Mouse (Mus musculus) monocyte, adult 5-6 weeks (primary cell): ENCODE data around the gene Olfr26. TPM values are rescaled to one million over a fixed set of nuclear protein-coding genes. Genes with fewer than 3 reads are reported as not detected.
"Not testable (repeated sequence)": the region's sequence is repeated elsewhere in the genome, so short reads cannot be mapped to it uniquely, and the experiment has no call there.

Experiments
- ATAC-seq: fragments of 153-309, 156-312 bp; replicated peaks from 2 replicates; pipeline ENCODE4 v1.8.0; 2017; ENCODE audit warnings: mild to moderate bottlenecking; ENCODE audit not compliant: low TSS enrichment, insufficient number of reproducible peaks, severe bottlenecking, poor library complexity, low FRiP score
- total RNA-seq: library from RNA; stranded (forward); fragments of 200-1000, 200-491, 200-594 nt; gene quantifications from 3 replicates; pipeline ENCODE4 v1.2.3, GENCODE M21; 2017

Gene Olfr26
- total RNA-seq, result not detected in 3 replicates

DNA sequence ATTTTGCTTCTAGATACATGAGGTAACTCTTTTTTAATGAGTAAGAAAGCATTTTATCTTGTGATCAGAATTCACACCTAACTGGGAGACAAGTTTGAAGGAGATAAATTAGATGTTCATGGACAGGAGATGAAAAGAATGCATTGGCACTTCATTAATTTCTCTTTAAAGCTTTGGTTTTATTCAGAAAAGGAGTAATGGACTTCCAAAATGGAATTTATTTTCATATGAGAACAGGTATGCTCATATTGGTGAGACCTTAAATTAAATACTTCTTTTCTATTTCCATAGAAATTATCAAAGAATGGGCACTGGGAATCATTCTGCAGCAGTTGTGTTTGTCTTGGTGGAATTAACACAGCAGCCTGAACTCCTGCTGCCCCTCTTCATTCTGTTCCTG lies at the start of gene Olfr26:
TSS of gene Olfr26 (plus strand) at position 301 of the 400 bp plus-strand sequence.
- ATAC-seq, result no peak

DNA sequence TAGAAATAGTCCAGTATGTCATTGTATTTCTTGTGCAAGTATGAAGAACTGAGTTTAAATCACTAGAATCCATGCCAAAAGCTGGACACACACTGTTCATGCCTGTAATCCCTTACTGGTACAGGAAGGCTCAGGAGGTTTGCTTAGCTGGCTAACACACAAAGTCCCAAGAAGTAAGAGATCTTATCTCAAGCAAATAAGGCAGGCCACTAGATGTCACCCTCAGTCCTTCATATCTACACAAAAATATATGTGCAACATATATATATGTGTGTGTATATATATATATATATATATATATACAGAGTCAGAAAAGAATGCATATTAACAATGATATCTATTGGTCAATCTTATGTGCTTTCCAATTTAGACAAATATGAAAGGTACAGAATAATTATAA lies 49.2 kb upstream of the Olfr26 start:
- no peak for ATAC-seq

DNA sequence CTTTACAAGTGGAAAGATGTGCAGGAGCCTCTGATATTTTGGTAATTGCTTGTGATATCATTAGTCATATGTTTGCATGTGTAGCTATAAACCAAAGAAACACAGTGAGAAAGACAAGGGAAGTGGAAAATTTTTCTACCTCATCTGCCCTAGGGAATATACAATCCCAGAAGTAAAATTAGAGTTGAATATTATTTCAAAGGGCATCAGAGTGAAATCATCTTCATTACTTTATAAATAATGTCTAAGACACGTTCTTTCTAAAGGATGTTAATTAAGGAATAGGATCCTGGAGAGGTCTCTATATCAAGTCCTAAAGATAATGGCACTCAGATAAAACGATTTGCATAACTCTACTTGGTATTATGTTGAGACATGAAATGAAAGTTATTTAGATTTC lies 40.5 kb upstream of the Olfr26 start, which contains the start of gene Olfr922:
TSS of gene Olfr922 (plus strand) at position 301 of the 400 bp plus-strand sequence.
- ATAC-seq, result no peak

DNA sequence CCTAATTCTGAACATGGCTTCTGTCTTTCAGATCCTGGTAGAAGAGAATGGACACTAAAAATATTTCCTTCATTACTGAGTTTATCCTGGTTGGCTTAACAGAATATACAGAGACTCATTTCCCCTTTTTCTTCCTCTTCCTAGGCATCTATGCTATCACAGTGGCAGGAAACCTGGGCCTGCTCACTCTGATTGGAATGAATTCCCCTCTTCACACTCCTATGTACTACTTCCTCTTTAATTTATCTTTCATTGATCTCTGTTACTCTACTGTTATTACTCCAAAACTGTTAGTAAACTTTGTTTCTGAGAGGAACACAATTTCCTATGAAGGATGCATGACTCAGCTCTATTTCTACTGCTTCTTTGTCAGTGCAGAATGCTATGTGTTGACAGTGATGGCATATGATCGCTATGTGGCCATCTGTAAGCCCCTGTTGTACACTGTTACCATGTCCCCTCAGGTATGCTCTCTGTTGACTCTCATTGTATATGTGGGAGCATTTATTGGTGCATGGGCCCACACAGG lies 39.3 kb upstream of the Olfr26 start:
- no peak for ATAC-seq

DNA sequence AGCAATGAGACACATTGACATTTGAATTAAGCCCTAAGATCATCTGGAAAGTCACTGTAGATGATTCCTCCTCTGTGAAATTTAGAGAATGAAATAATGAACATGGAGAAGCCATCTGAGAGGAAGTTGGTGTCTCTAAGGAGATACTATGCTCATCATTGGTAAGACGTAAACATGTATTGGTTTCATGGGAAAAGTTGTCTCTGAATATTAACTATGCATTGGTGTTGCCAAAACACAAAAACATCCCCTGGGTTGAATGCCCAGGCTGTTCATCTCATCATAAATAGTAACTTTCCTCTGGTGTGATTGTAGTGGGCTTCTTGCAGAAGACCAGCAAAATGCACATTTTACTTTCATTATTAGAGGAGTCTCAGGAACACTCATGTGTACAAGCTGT lies 28.6 kb upstream of the Olfr26 start, which contains the start of gene Olfr923:
TSS of gene Olfr923 (plus strand) at position 301 of the 400 bp plus-strand sequence.
- no peak for ATAC-seq

DNA sequence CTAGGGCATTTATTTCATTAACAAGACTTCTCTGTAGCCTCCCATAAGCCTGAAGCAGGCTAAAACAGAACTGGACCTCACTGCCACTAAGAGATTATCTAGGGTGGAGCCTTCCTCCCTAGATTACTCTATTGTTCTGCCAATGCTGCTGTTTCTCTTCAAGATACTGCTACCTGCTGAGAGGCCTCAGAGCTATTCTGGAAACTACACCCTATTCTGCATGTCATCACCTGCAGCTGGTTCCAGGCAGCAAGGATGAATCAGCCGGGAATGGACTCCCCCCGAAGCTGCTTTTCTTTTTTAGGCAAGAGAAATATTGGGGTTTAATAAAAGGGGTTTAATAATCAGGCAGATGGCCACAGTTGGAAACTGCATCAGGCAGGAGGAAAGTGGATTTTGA lies 21.8 kb upstream of the Olfr26 start:
- ATAC-seq, result no peak

DNA sequence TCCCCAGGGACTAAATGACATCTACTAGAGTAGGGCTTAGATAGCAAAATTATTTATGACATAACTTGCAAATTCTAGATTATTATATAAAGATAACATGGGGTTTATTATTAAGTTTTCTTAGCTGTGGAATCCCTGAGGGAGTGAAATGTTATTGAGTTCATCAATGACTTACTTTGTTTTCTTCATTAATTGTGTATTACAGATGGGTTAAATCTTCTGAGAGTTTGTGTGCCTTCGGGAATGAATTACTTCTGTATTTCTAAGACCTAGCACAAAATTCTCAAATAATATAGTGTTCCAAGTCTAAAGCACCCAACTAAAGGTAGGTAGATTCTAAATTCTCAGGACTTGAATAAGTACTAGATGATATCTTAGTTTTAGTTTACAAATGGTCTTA lies 10.7 kb upstream of the Olfr26 start, which contains the start of gene Olfr924:
TSS of gene Olfr924 (plus strand) at position 301 of the 400 bp plus-strand sequence.
- ATAC-seq, result no peak

DNA sequence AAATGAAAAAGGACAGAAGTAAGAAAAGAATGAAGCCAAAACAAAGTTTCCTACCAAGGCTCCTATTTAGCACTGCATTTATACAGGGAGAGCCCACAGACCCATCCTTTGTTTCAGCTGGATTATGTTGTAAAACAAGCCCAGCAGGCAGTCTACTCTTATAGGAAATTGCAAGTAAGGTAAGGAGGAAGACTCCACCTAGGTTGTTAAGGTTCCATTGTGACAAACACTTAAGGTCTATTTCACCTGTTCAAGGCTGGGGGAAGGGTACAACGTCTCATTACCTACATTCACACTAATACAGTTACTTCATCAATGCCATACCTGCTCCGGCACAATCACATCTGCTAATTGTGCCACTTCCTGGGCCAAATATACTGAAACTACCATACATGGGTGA lies 20.0 kb downstream of the Olfr26 start:
- ATAC-seq, result not testable (repeated sequence)

DNA sequence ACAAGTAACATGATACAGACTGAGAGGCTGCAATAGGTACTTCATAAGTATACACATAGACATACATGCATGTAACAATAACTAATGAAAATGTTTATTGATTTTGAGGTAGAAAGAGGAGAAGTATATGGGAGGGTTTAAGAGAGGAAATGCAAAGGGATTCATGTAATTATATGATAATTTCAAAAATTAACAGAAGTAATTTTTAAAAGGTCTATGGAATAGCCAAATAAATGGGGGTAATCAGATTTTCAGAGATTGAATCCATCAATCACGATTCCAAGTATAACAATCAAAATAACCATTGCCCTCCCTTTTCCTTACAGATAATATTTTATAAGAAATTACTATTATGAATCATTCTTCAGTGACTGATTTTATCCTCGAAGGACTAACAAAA lies 22.0 kb downstream of the Olfr26 start, which contains the start of gene Olfr926:
TSS of gene Olfr926 (plus strand) at position 301 of the 400 bp plus-strand sequence.
- no peak for ATAC-seq

Other genes starting within 250 kb of the Olfr26 start
- not detected in 3 replicates for gene Olfr914, start 250.0 kb upstream of the Olfr26 start, total RNA-seq
- gene Olfr916, start 195.2 kb upstream of the Olfr26 start, total RNA-seq, result not detected in 3 replicates
- gene Olfr917, start 189.2 kb upstream of the Olfr26 start, total RNA-seq, result not detected in 3 replicates
- not detected in 3 replicates for gene Olfr918, start 180.5 kb upstream of the Olfr26 start, total RNA-seq
- not detected in 3 replicates for gene Olfr919, start 151.4 kb upstream of the Olfr26 start, total RNA-seq
- gene Vwa5a, start 136.8 kb upstream of the Olfr26 start, total RNA-seq, result 29.2 to 35.0 TPM (median 33.1 TPM) in 3 replicates
- 0.19 to 1.4 TPM (median 0.53 TPM) in 3 replicates for gene Olfr920, start 102.8 kb upstream of the Olfr26 start, total RNA-seq
- not detected in 3 replicates for gene Olfr921, start 82.0 kb upstream of the Olfr26 start, total RNA-seq
- not detected in 3 replicates for gene Olfr922, start 40.4 kb upstream of the Olfr26 start, total RNA-seq
- not detected in 3 replicates for gene Olfr923, start 28.5 kb upstream of the Olfr26 start, total RNA-seq
- not detected in 3 replicates for gene Olfr924, start 10.6 kb upstream of the Olfr26 start, total RNA-seq
- gene Olfr926, start 22.1 kb downstream of the Olfr26 start, total RNA-seq, result not detected in 3 replicates
- gene Olfr930, start 74.7 kb downstream of the Olfr26 start, total RNA-seq, result not detected in 3 replicates
- not detected in 3 replicates for gene Olfr933, start 117.3 kb downstream of the Olfr26 start, total RNA-seq
- not detected in 3 replicates for gene Olfr934, start 133.3 kb downstream of the Olfr26 start, total RNA-seq
- gene Olfr935, start 144.6 kb downstream of the Olfr26 start, total RNA-seq, result 2.0 TPM in 1 of 3 replicates, not detected in the others
- not detected in 3 replicates for gene Olfr146, start 168.3 kb downstream of the Olfr26 start, total RNA-seq
- gene Olfr937, start 209.9 kb downstream of the Olfr26 start, total RNA-seq, result not detected in 3 replicates
- gene Olfr938, start 223.8 kb downstream of the Olfr26 start, total RNA-seq, result not detected in 3 replicates